Mouse (Mus musculus) urinary bladder, adult 2 months (tissue): ENCODE results near the gene Zbtb49. TPM values are rescaled to one million over a fixed set of nuclear protein-coding genes. Genes with fewer than 3 reads are reported as not detected.

Source experiments
- DNase-seq: peaks from one replicate; pipeline ENCODE4 v3.0.0; 2022; ENCODE audit warnings: low spot score
- polyA plus RNA-seq: library from polyadenylated mRNA; depleted of rRNA; stranded (reverse); fragments of >200 nt; gene quantifications from 2 replicates; pipeline ENCODE4 v1.2.3, GENCODE M21; 2012; rRNA removed

Gene Zbtb49
- 10.1 and 10.6 TPM in 2 replicates for polyA plus RNA-seq

GRCm38 (mm10) chr5:38220328-38220912, at the start of gene Zbtb49, which contains the start of gene Lyar:
Gene Zbtb49, minus strand, starts transcription at chr5:38220457.
Gene Lyar, plus strand, starts transcription at chr5:38220470.
- DNase-seq, result peak; percentile 98

GRCm38 (mm10) chr5:38260107-38260682, 39.9 kb upstream of the Zbtb49 start, which contains the start of gene Tmem128:
Gene Tmem128, plus strand, starts transcription at chr5:38260185.
- peak; percentile 64 for DNase-seq

GRCm38 (mm10) chr5:38259455-38260106, 39.3 kb upstream of the Zbtb49 start:
- no peak for DNase-seq

- DNase-seq, result no peak
Observed at GRCm38 (mm10) chr5:38258773-38259146, 38.5 kb upstream of the Zbtb49 start.

- no peak for DNase-seq
Observed at GRCm38 (mm10) chr5:38258034-38258772, 37.9 kb upstream of the Zbtb49 start.

- DNase-seq, result no peak
Observed at GRCm38 (mm10) chr5:38256551-38256950, 36.3 kb upstream of the Zbtb49 start.

- no peak for DNase-seq
Observed at GRCm38 (mm10) chr5:38255644-38256043, 35.4 kb upstream of the Zbtb49 start.

GRCm38 (mm10) chr5:38255195-38255594, 34.9 kb upstream of the Zbtb49 start:
- DNase-seq, result no peak

GRCm38 (mm10) chr5:38241966-38242365, 21.7 kb upstream of the Zbtb49 start:
- no peak for DNase-seq

GRCm38 (mm10) chr5:38241473-38241834, 21.2 kb upstream of the Zbtb49 start:
- DNase-seq, result no peak

GRCm38 (mm10) chr5:38240727-38241472, 20.6 kb upstream of the Zbtb49 start:
- DNase-seq, result no peak

GRCm38 (mm10) chr5:38236627-38237026, 16.4 kb upstream of the Zbtb49 start:
- no peak for DNase-seq

GRCm38 (mm10) chr5:38235422-38235821, 15.2 kb upstream of the Zbtb49 start:
- DNase-seq, result no peak

GRCm38 (mm10) chr5:38219771-38220307, 418 bp downstream of the Zbtb49 start:
- no peak for DNase-seq

- no peak for DNase-seq
Observed at GRCm38 (mm10) chr5:38213009-38213408, 7.2 kb downstream of the Zbtb49 start.

- DNase-seq, result no peak
Observed at GRCm38 (mm10) chr5:38211691-38212090, 8.6 kb downstream of the Zbtb49 start.

GRCm38 (mm10) chr5:38208985-38209384, 11.3 kb downstream of the Zbtb49 start:
- no peak for DNase-seq

- no peak for DNase-seq
Observed at GRCm38 (mm10) chr5:38205303-38205726, 14.9 kb downstream of the Zbtb49 start.

GRCm38 (mm10) chr5:38199686-38200085, 20.6 kb downstream of the Zbtb49 start:
- DNase-seq, result no peak

- DNase-seq, result peak; percentile 56
Observed at GRCm38 (mm10) chr5:38197482-38197823, 22.8 kb downstream of the Zbtb49 start.

GRCm38 (mm10) chr5:38196821-38197481, 23.3 kb downstream of the Zbtb49 start:
- DNase-seq, result no peak
